Mouse (Mus musculus) liver, adult (tissue): ENCODE results near the gene Tmem44.

Experiments
- GATA4 ChIP-seq: IDR thresholded peaks from 2 replicates; pipeline ENCODE4 v1.6.1; 2014; ENCODE audit warnings: mild to moderate bottlenecking, low read length; ENCODE audit not compliant: insufficient replicate concordance

Tmem44 gene

GRCm38 (mm10) chr16:30535075-30535474, 15.6 kb downstream of the Tmem44 start:
- TF ChIP-seq GATA4, result no peak

GRCm38 (mm10) chr16:30533592-30533991, 17.1 kb downstream of the Tmem44 start:
- TF ChIP-seq GATA4, result no peak

GRCm38 (mm10) chr16:30532929-30533328, 17.7 kb downstream of the Tmem44 start:
- no peak for TF ChIP-seq GATA4

GRCm38 (mm10) chr16:30531761-30532406, 18.8 kb downstream of the Tmem44 start:
- TF ChIP-seq GATA4, result no peak

- no peak for TF ChIP-seq GATA4
These were observed 19.8 kb downstream of the Tmem44 start for GRCm38 (mm10) chr16:30530815-30531214.

- TF ChIP-seq GATA4, result no peak
These were observed 22.3 kb downstream of the Tmem44 start for GRCm38 (mm10) chr16:30528386-30528785.

- TF ChIP-seq GATA4, result no peak
These were observed 22.8 kb downstream of the Tmem44 start for GRCm38 (mm10) chr16:30527889-30528288.

- TF ChIP-seq GATA4, result no peak
These were observed 24.9 kb downstream of the Tmem44 start for GRCm38 (mm10) chr16:30525756-30526155.

GRCm38 (mm10) chr16:30524481-30524880, 26.2 kb downstream of the Tmem44 start:
- no peak for TF ChIP-seq GATA4

GRCm38 (mm10) chr16:30522253-30522940, 28.2 kb downstream of the Tmem44 start:
- TF ChIP-seq GATA4, result no peak

- no peak for TF ChIP-seq GATA4
These were observed 29.5 kb downstream of the Tmem44 start for GRCm38 (mm10) chr16:30521147-30521546.

- TF ChIP-seq GATA4, result no peak
These were observed 30.2 kb downstream of the Tmem44 start for GRCm38 (mm10) chr16:30520361-30520823.

GRCm38 (mm10) chr16:30518635-30519034, 32.0 kb downstream of the Tmem44 start:
- no peak for TF ChIP-seq GATA4

- peak; percentile 64; the same call in 1 of the 2 replicates for TF ChIP-seq GATA4
These were observed 32.9 kb downstream of the Tmem44 start for GRCm38 (mm10) chr16:30517666-30518283.

- no peak for TF ChIP-seq GATA4
These were observed 33.6 kb downstream of the Tmem44 start for GRCm38 (mm10) chr16:30516993-30517392.

GRCm38 (mm10) chr16:30515418-30515817, 35.2 kb downstream of the Tmem44 start:
- TF ChIP-seq GATA4, result no peak
